9 mouse cellular contexts compared by ENCODE assay signal in genomic region chr6:87706246-87706645, GRCm38 (mm10). TPM values are rescaled to one million over a fixed set of nuclear protein-coding genes. Genes with fewer than 3 reads are reported as not detected.
DNase-seq lines count a peak whose midpoint lies in the region; ATAC-seq and TF ChIP-seq lines count a peak whose summit lies in the region.
"Had no signal": no experiment of that assay in that cellular context is flagged by ENCODE, and none has a peak within 500 bp of the region (broad histone marks: within the 10 kb centered on the region; RNA-seq: fewer than 3 reads in every experiment).

No protein-coding gene starts in this region.

- H3K4me1 ChIP-seq in liver, embryonic 14.5 days (replicated peaks; ENCODE audit: control insufficient read depth in 2 of 2, insufficient read depth in 2 of 2, low read length in 1 of 2): no peaks in the 10 kb centered on the region

- CTCF ChIA-PET in Patski (lab: Charles Lee): no interaction called here

- WGBS in liver, embryonic 14.5 days (ENCODE audit: insufficient replicate concordance): 33% methylated on average over 3 of the region's 3 CpGs

- DNase-seq in cerebellum, postnatal 10 days: peak; percentile 22 to 33
- no peak for DNase-seq in cerebellum, postnatal 36 days
- DNase-seq in layer of hippocampus, adult 2 months (ENCODE audit: low spot score in 2 of 2): peak in 1 of 2 experiments; percentile 16
- no peak for DNase-seq in layer of hippocampus, postnatal 10 days (ENCODE audit: low spot score in 2 of 2)
- no peak for DNase-seq in Patski (ENCODE audit: low read depth, low spot score)
- DNase-seq in liver, embryonic 14.5 days (ENCODE audit: low read depth in 3 of 3, low spot score in 3 of 3): peak; percentile 24 to 28 (median 26)
- no peak for DNase-seq in right cerebral cortex, postnatal 10 days (ENCODE audit: low spot score in 2 of 2)
- DNase-seq in testis, postnatal 14 days (ENCODE audit: low spot score): no peak
- DNase-seq: right cerebral cortex, postnatal 14 days had no signal

- no peak overlapping the region for H3K9ac ChIP-seq in liver, embryonic 14.5 days (replicated peaks)

- no peak for ATAC-seq in Patski
- no peak for ATAC-seq in liver, embryonic 14.5 days (ENCODE audit: insufficient read depth)

- no peak for TF ChIP-seq EP300 in liver, embryonic 14.5 days (IDR thresholded peaks at IDR 0.05; ENCODE audit: low read depth)

- peaks cover 9% of the 10 kb centered on the region for H3K27me3 ChIP-seq in Patski
- no peaks in the 10 kb centered on the region for H3K27me3 ChIP-seq in liver, embryonic 14.5 days (ENCODE audit: control insufficient read depth, insufficient read depth, low read length)

- peak; percentile 76 for TF ChIP-seq CTCF in layer of hippocampus, adult 2 months (conservative IDR thresholded peaks at IDR 0.05)
- peak; percentile 50 for TF ChIP-seq CTCF in Patski (IDR thresholded peaks at IDR 0.05)
- TF ChIP-seq CTCF in liver, embryonic 14.5 days (IDR thresholded peaks at IDR 0.05; ENCODE audit: low read depth): peak; percentile 70

- in situ Hi-C loops in Patski (cut with MboI; ENCODE audit: low pct_unique_long_range_greater_than_20kb): no loop called here

- POLR2A ChIA-PET in Patski (lab: Charles Lee): no interaction called here

- no peak overlapping the region for H3K4me3 ChIP-seq in layer of hippocampus, adult 2 months
- no peak overlapping the region for H3K4me3 ChIP-seq in liver, embryonic 14.5 days (ENCODE audit: insufficient read depth in 1 of 2, low read depth in 2 of 2, low read length in 2 of 2)

- H3K9me3 ChIP-seq in liver, embryonic 14.5 days (ENCODE audit: control insufficient read depth, low read length): no peaks in the 10 kb centered on the region

- no peak overlapping the region for H3K27ac ChIP-seq in layer of hippocampus, adult 2 months
- no peak overlapping the region for H3K27ac ChIP-seq in liver, embryonic 14.5 days

- H3K36me3 ChIP-seq in liver, embryonic 14.5 days (replicated peaks; ENCODE audit: control insufficient read depth, insufficient read depth, low read depth): no peaks in the 10 kb centered on the region

- H3K4me2 ChIP-seq in liver, embryonic 14.5 days (ENCODE audit: low read depth): no peak overlapping the region

RNA-seq across cellular contexts. Expression of gene Efcc1, which starts 24.4 kb away (rescaled TPM):
- total RNA-seq in layer of hippocampus, adult 2 months (2021): 1 to 10 TPM; 3.7 to 4.3 TPM
- 1 to 10 TPM; 3.6 to 7.4 TPM for total RNA-seq in layer of hippocampus, postnatal 10 days (2021)
- polyA plus RNA-seq in Patski (2021): 0.10 TPM
- 0.09 and 0.16 TPM in 2 replicates for polyA plus RNA-seq in liver, embryonic 14.5 days (2012; rRNA removed)
- polyA plus RNA-seq in liver, embryonic 14.5 days (2014; fragmentation: Nextera tagmentation; extraction: Ambion mirVana): 0.17 and 0.27 TPM in 2 replicates

RNA-seq across cellular contexts. Expression of gene Aplf, which starts 34.3 kb away (rescaled TPM):
- 1 to 10 TPM; 6.9 to 7.9 TPM for total RNA-seq in layer of hippocampus, adult 2 months (2021)
- 1 to 10 TPM; 9.1 TPM for total RNA-seq in layer of hippocampus, postnatal 10 days (2021)
- 12.1 TPM for polyA plus RNA-seq in Patski (2021)
- polyA plus RNA-seq in liver, embryonic 14.5 days (2012; rRNA removed): 6.6 and 9.5 TPM in 2 replicates
- 16.5 and 17.9 TPM in 2 replicates for polyA plus RNA-seq in liver, embryonic 14.5 days (2014; fragmentation: Nextera tagmentation; extraction: Ambion mirVana)

Comparison
In these comparisons a context has a peak if more than half of its experiments do, and no peak if none do; other contexts are left out.
1. DNase-seq: peak in cerebellum, postnatal 10 days (2 of 2) and liver, embryonic 14.5 days (3 of 3); none in cerebellum, postnatal 36 days (0 of 2), layer of hippocampus, postnatal 10 days (0 of 2), Patski (single experiment), right cerebral cortex, postnatal 10 days (0 of 2) and testis, postnatal 14 days (single experiment).
2. Peak in every context shown above with its lines, with median percentiles within 50 percentile points of each other: CTCF ChIP-seq.